Mouse (Mus musculus) lung, embryonic 16.5 days (tissue): ENCODE measurements at regions not wholly inside any gene's neighbourhood (a gene's known extent, or its start where the extent isn't known, plus 50 kb on each side); places are given as distances from the start of the nearest gene placed in this dataset.

ENCODE experiments used
- ATAC-seq: fragments of 200-750 bp; cut with Nextera tagmentation; 2 replicates; pipeline ENCODE4 v1.8.0; 2017; ENCODE audit warnings: low read depth, mild to moderate bottlenecking, moderate library complexity
- H3K27ac ChIP-seq: fragments of 300-500 bp; sonication (generic); 2 replicates; pipeline ENCODE4 v1.5.1; 2014; ENCODE audit warnings: mild to moderate bottlenecking, control low read depth, low read length
- H3K27me3 ChIP-seq: fragments of 300-500 bp; sonication (generic); 2 replicates; pipeline ENCODE4 v1.6.1; 2014; ENCODE audit warnings: low read depth, low read length, mixed read lengths; ENCODE audit not compliant: control insufficient read depth, insufficient read depth
- H3K36me3 ChIP-seq: fragments of 300-500 bp; sonication (generic); 2 replicates; pipeline ENCODE4 v1.6.1; 2014; ENCODE audit warnings: low read length; ENCODE audit not compliant: control insufficient read depth, insufficient read depth
- H3K4me1 ChIP-seq: fragments of 300-500 bp; sonication (generic); replicated peaks from 2 replicates; pipeline ENCODE4 v1.6.1; 2014; ENCODE audit warnings: low read length, mixed read lengths; ENCODE audit not compliant: control insufficient read depth, insufficient read depth
- H3K4me2 ChIP-seq: fragments of 300-500 bp; sonication (generic); 2 replicates; pipeline ENCODE4 v1.6.1; 2014; ENCODE audit warnings: low read depth, low read length, control low read depth
- H3K4me3 ChIP-seq: fragments of 300-500 bp; sonication (generic); 2 replicates; pipeline ENCODE4 v1.5.1; 2014; ENCODE audit warnings: mild to moderate bottlenecking, low read length, control low read depth
- H3K9ac ChIP-seq: fragments of 300-500 bp; sonication (generic); 2 replicates; pipeline ENCODE4 v1.6.1; 2014; ENCODE audit warnings: low read length, control low read depth
- H3K9me3 ChIP-seq: fragments of 300-500 bp; sonication (generic); 2 replicates; pipeline ENCODE4 v1.6.1; 2016; ENCODE audit warnings: low read length; ENCODE audit not compliant: control insufficient read depth
- WGBS: fragments of 180-500 bp; shearing (Covaris S2); extraction: QIAGEN DNeasy Blood & Tissue Kit; methylation state at CpG from one replicate; pipeline ENCODE4 v1.1.7; 2014; 5-methylcytosine and 5-hydroxymethylcytosine counted together

DNA sequence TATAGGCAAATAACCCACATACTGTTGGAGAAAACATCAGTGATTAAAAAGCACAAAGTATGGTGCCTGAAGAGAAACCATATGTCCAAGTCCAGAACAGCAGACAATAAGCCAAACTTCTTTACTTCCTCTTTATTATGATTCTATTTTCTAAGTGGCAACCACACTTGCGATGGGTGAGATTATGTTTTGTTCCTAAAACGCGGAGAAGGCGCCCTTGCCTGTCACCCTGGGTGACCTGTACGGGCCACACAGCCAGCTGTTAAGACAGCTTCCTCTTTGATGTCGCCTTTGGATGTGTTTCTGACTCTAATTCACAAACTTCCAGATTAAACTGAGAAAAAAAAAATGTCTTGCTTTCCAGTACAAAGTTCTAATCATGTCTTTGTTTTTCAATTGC, 83.9 kb upstream of the Sgip1 start:
- Histone ChIP-seq H3K27me3 (no peaks in the 10 kb centered on the region), H3K36me3 (no peaks in the 10 kb centered on the region), H3K9me3 (no peaks in the 10 kb centered on the region), H3K4me3 (no peak overlapping the region), H3K4me1 (no peaks in the 10 kb centered on the region), H3K4me2 (no peak overlapping the region), H3K9ac (no peak overlapping the region), H3K27ac (no peak overlapping the region)
- ATAC-seq: no peak
- WGBS: 40% methylated on average over 6 of the region's 6 CpGs

- Histone ChIP-seq H3K9me3 (no peaks in the 10 kb centered on the region), H3K4me1 (no peaks in the 10 kb centered on the region), H3K9ac (no peak overlapping the region), H3K4me3 (no peak overlapping the region), H3K36me3 (no peaks in the 10 kb centered on the region), H3K27me3 (no peaks in the 10 kb centered on the region), H3K27ac (no peak overlapping the region), H3K4me2 (no peak overlapping the region)
- WGBS: 53% methylated on average over 2 of the region's 2 CpGs
- ATAC-seq: no peak
Measured at GRCm38 (mm10) chr4:102658578-102658977, 82.5 kb upstream of the Sgip1 start.

- no peaks in the 10 kb centered on the region for H3K27me3 ChIP-seq
- no peak overlapping the region for H3K4me2 ChIP-seq
- H3K4me1 ChIP-seq: no peaks in the 10 kb centered on the region
- no peak overlapping the region for H3K4me3 ChIP-seq
- H3K9ac ChIP-seq: no peak overlapping the region
- ATAC-seq: no peak
- WGBS: 97% methylated on average over 1 of the region's 1 CpGs
- H3K36me3 ChIP-seq: no peaks in the 10 kb centered on the region
- H3K9me3 ChIP-seq: no peaks in the 10 kb centered on the region
- no peak overlapping the region for H3K27ac ChIP-seq
Measured at GRCm38 (mm10) chr4:102663617-102664016, 77.5 kb upstream of the Sgip1 start.

DNA sequence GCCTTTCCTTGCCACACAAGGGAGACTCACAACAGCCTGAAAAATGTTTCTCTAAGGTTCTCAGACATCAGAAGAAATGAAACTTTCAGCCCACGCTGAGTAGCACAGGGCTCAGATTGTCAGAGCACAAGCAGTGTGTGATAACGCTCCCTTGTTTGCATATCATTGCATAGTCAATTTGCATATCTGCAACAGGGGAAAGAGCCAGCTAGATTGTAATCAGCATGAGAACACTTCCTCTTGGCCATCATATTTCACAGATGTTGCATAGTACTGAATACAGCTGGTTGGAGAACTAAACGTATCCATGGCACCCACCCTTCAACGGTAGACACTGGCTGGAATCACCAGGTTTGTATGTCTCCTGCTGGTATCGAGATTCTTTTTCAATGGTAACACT, 58.9 kb upstream of the Sgip1 start:
- peaks cover 2% of the 10 kb centered on the region; the same call in 1 of the 2 replicates for H3K9me3 ChIP-seq
- H3K4me3 ChIP-seq: no peak overlapping the region
- H3K27ac ChIP-seq: no peak overlapping the region
- H3K4me2 ChIP-seq: no peak overlapping the region
- H3K36me3 ChIP-seq: no peaks in the 10 kb centered on the region
- ATAC-seq: no peak
- H3K27me3 ChIP-seq: no peaks in the 10 kb centered on the region
- no peaks in the 10 kb centered on the region for H3K4me1 ChIP-seq
- H3K9ac ChIP-seq: no peak overlapping the region
- 86% methylated on average over 5 of the region's 5 CpGs for WGBS

GRCm38 (mm10) chr4:102685045-102685444, 56.1 kb upstream of the Sgip1 start:
- no peak overlapping the region for H3K4me2 ChIP-seq
- H3K4me3 ChIP-seq: no peak overlapping the region
- no peaks in the 10 kb centered on the region for H3K36me3 ChIP-seq
- peaks cover 2% of the 10 kb centered on the region; the same call in 1 of the 2 replicates for H3K9me3 ChIP-seq
- H3K27me3 ChIP-seq: no peaks in the 10 kb centered on the region
- 43% methylated on average over 1 of the region's 1 CpGs for WGBS
- 0 out of 2 replicates have a peak, but pooled peaks have one; percentile 23 for ATAC-seq
- H3K4me1 ChIP-seq: no peaks in the 10 kb centered on the region
- H3K9ac ChIP-seq: no peak overlapping the region
- no peak overlapping the region for H3K27ac ChIP-seq

DNA sequence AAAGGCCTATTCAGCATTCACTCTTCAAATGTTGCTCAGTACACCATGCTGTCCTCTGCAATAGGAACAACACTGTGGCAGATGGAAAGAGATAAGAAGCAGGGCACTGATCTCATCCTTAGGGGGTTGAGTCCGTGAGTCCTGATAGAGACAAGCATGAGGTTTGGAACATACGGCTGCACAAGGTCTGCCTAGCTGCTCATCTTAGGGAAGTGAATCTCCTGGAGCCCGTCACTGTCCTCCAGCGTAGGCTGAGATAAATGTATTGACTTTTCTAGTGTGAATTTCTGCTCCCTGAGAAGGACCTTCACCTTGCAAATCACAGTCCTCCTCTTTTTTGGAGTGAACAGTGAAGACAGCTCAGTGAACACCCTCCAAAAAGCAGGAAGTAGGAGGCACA, 52.7 kb upstream of the Sgip1 start:
- no peaks in the 10 kb centered on the region for H3K4me1 ChIP-seq
- H3K4me2 ChIP-seq: no peak overlapping the region
- WGBS: 77% methylated on average over 4 of the region's 4 CpGs
- ATAC-seq: no peak
- H3K27me3 ChIP-seq: no peaks in the 10 kb centered on the region
- no peaks in the 10 kb centered on the region for H3K36me3 ChIP-seq
- H3K9me3 ChIP-seq: peaks cover 2% of the 10 kb centered on the region; the same call in 1 of the 2 replicates
- H3K4me3 ChIP-seq: no peak overlapping the region
- H3K27ac ChIP-seq: no peak overlapping the region
- H3K9ac ChIP-seq: no peak overlapping the region
